Mouse (Mus musculus) heart, adult 2 months (tissue): ENCODE results near the gene Nde1. TPM values are rescaled to one million over a fixed set of nuclear protein-coding genes. Genes with fewer than 3 reads are reported as not detected.

Source experiments
- DNase-seq, 2 experiments: peaks; one replicate each; pipeline ENCODE4 v3.0.0; 2021
- H3K27ac ChIP-seq: fragments of 200-600 bp; 2 replicates; pipeline ENCODE4 v1.8.1; 2022
- H3K27me3 ChIP-seq: fragments of 200-500 bp; 2 replicates; pipeline ENCODE4 v1.6.1; 2012; ENCODE audit warnings: mild to moderate bottlenecking, low read length, inconsistent platforms, mixed read lengths; ENCODE audit not compliant: control insufficient read depth, insufficient read depth
- H3K36me3 ChIP-seq: fragments of 200-500 bp; 2 replicates; pipeline ENCODE4 v1.6.1; 2012; ENCODE audit warnings: low read length, inconsistent platforms; ENCODE audit not compliant: control insufficient read depth, insufficient read depth
- H3K4me1 ChIP-seq: fragments of 200-500 bp; 2 replicates; pipeline ENCODE4 v1.6.1; 2011; ENCODE audit warnings: low read length; ENCODE audit not compliant: control insufficient read depth, insufficient read depth
- H3K4me3 ChIP-seq: fragments of 200-600 bp; 2 replicates; pipeline ENCODE4 v1.8.1; 2022
- H3K79me2 ChIP-seq: fragments of 200-500 bp; replicated peaks from 2 replicates; pipeline ENCODE4 v1.6.1; 2012; ENCODE audit warnings: mild to moderate bottlenecking, inconsistent platforms, low read length, moderate library complexity, mixed read lengths; ENCODE audit not compliant: control insufficient read depth, insufficient read depth
- H3K9ac ChIP-seq: fragments of 200-500 bp; 2 replicates; pipeline ENCODE4 v1.6.1; 2012; ENCODE audit warnings: low read depth, mild to moderate bottlenecking, control low read depth, inconsistent platforms, low read length, mixed read lengths
- EP300 ChIP-seq: fragments of 200-500 bp; IDR thresholded peaks from 2 replicates; pipeline ENCODE4 v1.6.1; 2011; ENCODE audit warnings: low read depth, low read length, control low read depth; ENCODE audit not compliant: insufficient read depth
- POLR2A ChIP-seq: fragments of 200-500 bp; IDR thresholded peaks from 2 replicates; pipeline ENCODE4 v1.6.1; 2011; ENCODE audit warnings: mild to moderate bottlenecking, low read depth, low read length, control low read depth; ENCODE audit not compliant: insufficient read depth
- WGBS: fragments of 180-500 bp; shearing (Covaris S2); methylation state at CpG from one replicate; pipeline ENCODE4 v1.1.7; 2018; 5-methylcytosine and 5-hydroxymethylcytosine counted together
- intact Hi-C: fragments of 180-260 bp; cut with DNase I; formaldehyde crosslinking; loops from one replicate; pipeline ENCODE4 v1.15.1; 2025
- microRNA-seq, 2 experiments: library from miRNA; unstranded; fragments of <30 nt; microRNA quantifications; one replicate each; pipeline ENCODE4 v1.2.0; 2021
- polyA plus RNA-seq: library from polyadenylated mRNA; depleted of rRNA; stranded (reverse); fragments of >200 nt; gene quantifications from 2 replicates; pipeline ENCODE4 v1.2.3, GENCODE M21; 2012; rRNA removed
- total RNA-seq, 2 experiments: library from RNA; stranded (reverse); gene quantifications; 2 replicates each; pipeline ENCODE4 v1.2.3; 2021

The Nde1 gene
- total and polyA plus RNA-seq, 3 experiments = 28.2 to 31.9 (median 30.0) TPM

DNA sequence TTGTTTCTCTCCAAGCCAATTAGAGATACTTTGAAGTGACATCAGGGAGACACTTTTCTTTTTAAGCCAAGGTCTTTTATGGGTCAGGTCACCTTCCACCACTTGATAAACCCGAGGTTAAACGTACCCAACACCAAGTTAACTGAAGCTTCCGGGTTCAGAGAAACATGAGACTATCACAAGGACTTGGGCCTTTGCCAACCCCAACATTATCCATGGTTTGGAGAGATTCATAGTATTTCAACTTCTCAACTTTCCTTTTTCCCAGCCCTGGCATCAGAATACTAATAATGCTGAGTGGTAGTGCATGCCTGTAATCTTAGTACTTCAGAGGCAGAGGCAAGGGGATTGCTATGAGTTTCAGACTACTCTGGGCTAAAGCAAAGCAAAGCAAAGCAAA lies 79.0 kb downstream of the Nde1 start:
- no peak overlapping the region for H3K9ac ChIP-seq
- intact Hi-C loops = no loop called here
- no peak for TF ChIP-seq EP300
- TF ChIP-seq POLR2A = no peak
- H3K79me2 ChIP-seq = no peaks in the 10 kb centered on the region
- H3K4me3 ChIP-seq = no peak overlapping the region
- no peaks in the 10 kb centered on the region for H3K36me3 ChIP-seq
- no peaks in the 10 kb centered on the region for H3K27me3 ChIP-seq
- no peak for DNase-seq
- H3K4me1 ChIP-seq = no peaks in the 10 kb centered on the region
- WGBS = 30% methylated on average over 3 of the region's 3 CpGs
- H3K27ac ChIP-seq = no peak overlapping the region

Small RNA genes lying within 50 kb of the gene (microRNA-seq; reads per million reads assigned to microRNA genes)
- gene Gm27671 (0 reads per million in 2 experiments), gene Mir484 (1,033 to 1,125 reads per million in 2 experiments)

Other genes starting within 250 kb of the Nde1 start
- not detected for gene 2900011O08Rik, start 176.7 kb upstream of the Nde1 start, total RNA-seq
- 0.21 and 0.29 TPM in 2 replicates for gene 2900011O08Rik, start 176.7 kb upstream of the Nde1 start, polyA plus RNA-seq
- not detected for gene Ifitm7, start 176.4 kb upstream of the Nde1 start, total RNA-seq
- not detected in 2 replicates for gene Ifitm7, start 176.4 kb upstream of the Nde1 start, polyA plus RNA-seq
- 10 to 100 TPM; 32.4 to 36.1 TPM for gene Marf1, start 76 bp downstream of the Nde1 start, total RNA-seq
- gene Marf1, start 76 bp downstream of the Nde1 start, polyA plus RNA-seq = 8.3 and 19.2 TPM in 2 replicates
- 10 to 100 TPM; 31.7 to 34.4 TPM for gene Myh11, start 128.1 kb downstream of the Nde1 start, total RNA-seq
- 16.9 and 18.3 TPM in 2 replicates for gene Myh11, start 128.1 kb downstream of the Nde1 start, polyA plus RNA-seq
- 10 to 100 TPM; 56.8 to 63.9 TPM for gene Fopnl, start 154.1 kb downstream of the Nde1 start, total RNA-seq
- gene Fopnl, start 154.1 kb downstream of the Nde1 start, polyA plus RNA-seq = 58.9 and 102 TPM in 2 replicates
- 10 to 100 TPM; 14.4 to 21.4 TPM for gene Abcc1, start 198.3 kb downstream of the Nde1 start, total RNA-seq
- gene Abcc1, start 198.3 kb downstream of the Nde1 start, polyA plus RNA-seq = 37.5 and 40.6 TPM in 2 replicates